Mouse (Mus musculus): ENCODE measurements at regions not wholly inside any gene's neighbourhood (a gene's known extent, or its start where the extent isn't known, plus 50 kb on each side); places are given as distances from the start of the nearest gene placed in this dataset.
"Not testable (repeated sequence)": the region's sequence is repeated elsewhere in the genome, so short reads cannot be mapped to it uniquely, and the experiment has no call there.

- no peak for DNase-seq
- intact Hi-C loops (cut with DNase I) = no loop called here
Observed at GRCm38 (mm10) chr1:160843671-160844070, 50.7 kb upstream of the Rabgap1l start.

- intact Hi-C loops (cut with DNase I); DNase-seq: not testable (repeated sequence)
Observed at GRCm38 (mm10) chr1:160844709-160845108, 51.7 kb upstream of the Rabgap1l start.

- no peak for DNase-seq
- intact Hi-C loops (cut with DNase I) = no loop called here
Observed at GRCm38 (mm10) chr1:160850674-160851073, 55.5 kb upstream of the Rc3h1 start.

GRCm38 (mm10) chr1:160854410-160854809 lies 51.8 kb upstream of the Rc3h1 start:
- DNase-seq = no peak
- intact Hi-C loops (cut with DNase I) = no loop called here

- DNase-seq = no peak
- intact Hi-C loops (cut with DNase I) = no loop called here
Observed at GRCm38 (mm10) chr1:160855411-160855810, 50.8 kb upstream of the Rc3h1 start.

- intact Hi-C loops (cut with DNase I) = no loop called here
- DNase-seq = peak; percentile 21
Observed at GRCm38 (mm10) chr1:160855926-160856620, 50.1 kb upstream of the Rc3h1 start.

Data from left cerebral cortex, postnatal 4 days (tissue).